Mouse (Mus musculus) heart, adult 2 months (tissue): ENCODE data around the gene Parp14. TPM values are rescaled to one million over a fixed set of nuclear protein-coding genes. Genes with fewer than 3 reads are reported as not detected.
A peak's percentile ranks its signal among the peaks of the same experiment; 100 is the strongest.
"Not testable (repeated sequence)": the region's sequence is repeated elsewhere in the genome, so short reads cannot be mapped to it uniquely, and the experiment has no call there.

Experiments
- DNase-seq, 2 experiments: peaks; one replicate each; pipeline ENCODE4 v3.0.0; 2021
- H3K27ac ChIP-seq: fragments of 200-600 bp; 2 replicates; pipeline ENCODE4 v1.8.1; 2022
- H3K27me3 ChIP-seq: fragments of 200-500 bp; 2 replicates; pipeline ENCODE4 v1.6.1; 2012; ENCODE audit warnings: mild to moderate bottlenecking, low read length, inconsistent platforms, mixed read lengths; ENCODE audit not compliant: control insufficient read depth, insufficient read depth
- H3K36me3 ChIP-seq: fragments of 200-500 bp; 2 replicates; pipeline ENCODE4 v1.6.1; 2012; ENCODE audit warnings: low read length, inconsistent platforms; ENCODE audit not compliant: control insufficient read depth, insufficient read depth
- H3K4me1 ChIP-seq: fragments of 200-500 bp; 2 replicates; pipeline ENCODE4 v1.6.1; 2011; ENCODE audit warnings: low read length; ENCODE audit not compliant: control insufficient read depth, insufficient read depth
- H3K4me3 ChIP-seq: fragments of 200-600 bp; 2 replicates; pipeline ENCODE4 v1.8.1; 2022
- H3K79me2 ChIP-seq: fragments of 200-500 bp; replicated peaks from 2 replicates; pipeline ENCODE4 v1.6.1; 2012; ENCODE audit warnings: mild to moderate bottlenecking, inconsistent platforms, low read length, moderate library complexity, mixed read lengths; ENCODE audit not compliant: control insufficient read depth, insufficient read depth
- H3K9ac ChIP-seq: fragments of 200-500 bp; 2 replicates; pipeline ENCODE4 v1.6.1; 2012; ENCODE audit warnings: low read depth, mild to moderate bottlenecking, control low read depth, inconsistent platforms, low read length, mixed read lengths
- CTCF ChIP-seq: fragments of 200-600 bp; IDR thresholded peaks from 2 replicates; pipeline ENCODE4 v1.8.1; 2022; ENCODE audit warnings: antibody characterized with exemption, mild to moderate bottlenecking, moderate library complexity
- EP300 ChIP-seq: fragments of 200-500 bp; IDR thresholded peaks from 2 replicates; pipeline ENCODE4 v1.6.1; 2011; ENCODE audit warnings: low read depth, low read length, control low read depth; ENCODE audit not compliant: insufficient read depth
- POLR2A ChIP-seq: fragments of 200-500 bp; IDR thresholded peaks from 2 replicates; pipeline ENCODE4 v1.6.1; 2011; ENCODE audit warnings: mild to moderate bottlenecking, low read depth, low read length, control low read depth; ENCODE audit not compliant: insufficient read depth
- WGBS: fragments of 180-500 bp; shearing (Covaris S2); methylation state at CpG from one replicate; pipeline ENCODE4 v1.1.7; 2018; 5-methylcytosine and 5-hydroxymethylcytosine counted together
- intact Hi-C: fragments of 180-260 bp; cut with DNase I; formaldehyde crosslinking; loops from one replicate; pipeline ENCODE4 v1.15.1; 2025
- polyA plus RNA-seq: library from polyadenylated mRNA; depleted of rRNA; stranded (reverse); fragments of >200 nt; gene quantifications from 2 replicates; pipeline ENCODE4 v1.2.3, GENCODE M21; 2012
- total RNA-seq, 2 experiments: library from RNA; stranded (reverse); gene quantifications; 2 replicates each; pipeline ENCODE4 v1.2.3; 2021

Gene Parp14
- total and polyA plus RNA-seq, 3 experiments = 3.8 to 11.3 (median 9.9) TPM

- intact Hi-C loops = no loop called here
- WGBS = 88% methylated on average over 6 of the region's 6 CpGs
- no peaks in the 10 kb centered on the region; the same call in 1 of the 2 replicates for H3K4me1 ChIP-seq
Observed at GRCm38 (mm10) chr16:35903014-35903640, 31.8 kb upstream of the Parp14 start.

GRCm38 (mm10) chr16:35900541-35900940, 29.2 kb upstream of the Parp14 start:
- H3K4me1 ChIP-seq = no peaks in the 10 kb centered on the region
- H3K9ac ChIP-seq = no peak overlapping the region
- no peaks in the 10 kb centered on the region for H3K79me2 ChIP-seq
- intact Hi-C loops = no loop called here
- H3K36me3 ChIP-seq = no peaks in the 10 kb centered on the region
- no peak overlapping the region for H3K27ac ChIP-seq
- no peaks in the 10 kb centered on the region for H3K27me3 ChIP-seq
- DNase-seq = no peak
- no peak overlapping the region for H3K4me3 ChIP-seq
- WGBS = 69% methylated on average over 3 of the region's 3 CpGs
- TF ChIP-seq CTCF = no peak
- TF ChIP-seq EP300 = no peak
- no peak for TF ChIP-seq POLR2A

More at GRCm38 (mm10) chr16:35903014-35903640, 31.8 kb upstream of the Parp14 start:
- Histone ChIP-seq H3K36me3 (no peaks in the 10 kb centered on the region), H3K27ac (no peak overlapping the region), H3K27me3 (no peaks in the 10 kb centered on the region), H3K9ac (no peak overlapping the region), H3K79me2 (no peaks in the 10 kb centered on the region), H3K4me3 (no peak overlapping the region)
- DNase-seq = no peak
- TF ChIP-seq CTCF = no peak
- no peak for TF ChIP-seq EP300
- no peak for TF ChIP-seq POLR2A

DNA sequence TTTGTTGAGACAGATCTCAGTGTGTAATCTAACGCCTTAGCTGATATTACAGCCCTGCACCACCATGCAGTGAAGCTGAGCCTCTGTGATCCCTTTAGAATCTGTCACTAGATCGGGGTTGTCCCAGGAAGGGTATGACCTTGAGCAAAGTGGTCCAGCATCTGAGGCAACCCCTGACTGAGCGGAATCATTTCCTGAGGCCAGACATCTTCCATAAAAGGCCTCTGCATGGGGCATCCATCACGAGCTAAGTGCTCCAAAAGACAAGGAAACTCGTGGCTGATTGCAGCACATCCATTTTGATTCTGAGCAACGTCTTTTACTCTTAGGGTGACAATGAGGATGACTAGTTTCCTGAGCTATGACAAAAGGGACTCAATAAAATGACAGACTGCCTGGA, 23.7 kb upstream of the Parp14 start:
- intact Hi-C loops = no loop called here

GRCm38 (mm10) chr16:35891603-35892002, 20.3 kb upstream of the Parp14 start:
- H3K27me3 ChIP-seq, H3K9ac ChIP-seq, H3K79me2 ChIP-seq, intact Hi-C loops, DNase-seq, H3K4me1 ChIP-seq, H3K4me3 ChIP-seq, H3K36me3 ChIP-seq, H3K27ac ChIP-seq: not testable (repeated sequence)
- WGBS = 62% methylated on average over 5 of the region's 5 CpGs

More for the DNA sequence above, 23.7 kb upstream of the Parp14 start:
- Histone ChIP-seq H3K27ac (no peak overlapping the region), H3K4me1 (no peaks in the 10 kb centered on the region), H3K27me3 (no peaks in the 10 kb centered on the region), H3K4me3 (no peak overlapping the region), H3K36me3 (no peaks in the 10 kb centered on the region), H3K79me2 (no peaks in the 10 kb centered on the region), H3K9ac (no peak overlapping the region)
- no peak for DNase-seq
- TF ChIP-seq EP300 = no peak
- TF ChIP-seq POLR2A = no peak
- no peak for TF ChIP-seq CTCF
- 74% methylated on average over 6 of the region's 6 CpGs for WGBS

- WGBS = 79% methylated on average over 3 of the region's 3 CpGs
- DNase-seq = no peak
Observed at GRCm38 (mm10) chr16:35890645-35891044, 19.3 kb upstream of the Parp14 start.

DNA sequence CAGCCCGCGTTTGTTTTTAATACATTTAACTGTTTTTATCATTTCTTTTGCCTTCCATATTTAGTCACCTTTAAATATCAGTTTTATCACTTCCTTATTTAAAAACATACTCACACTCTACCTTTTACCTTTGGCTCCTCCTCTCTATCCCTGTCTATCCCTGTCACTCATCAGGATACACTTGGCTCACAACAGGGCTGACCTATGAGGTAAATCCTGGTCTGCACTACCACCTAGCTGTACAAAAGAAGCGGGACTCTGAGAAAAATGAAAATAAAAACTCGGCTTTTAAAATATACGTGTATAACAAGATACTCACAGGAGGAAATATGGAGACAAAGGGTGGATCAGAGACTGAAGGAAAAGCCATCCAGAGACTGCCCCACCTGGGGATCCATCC, 17.6 kb upstream of the Parp14 start:
- H3K79me2 ChIP-seq = no peaks in the 10 kb centered on the region
- no peak overlapping the region for H3K4me3 ChIP-seq
- H3K4me1 ChIP-seq = no peaks in the 10 kb centered on the region
- H3K36me3 ChIP-seq = no peaks in the 10 kb centered on the region
- no peaks in the 10 kb centered on the region for H3K27me3 ChIP-seq
- H3K9ac ChIP-seq = no peak overlapping the region
- WGBS = 70% methylated on average over 5 of the region's 5 CpGs
- no peak for DNase-seq
- no peak overlapping the region for H3K27ac ChIP-seq
- intact Hi-C loops = no loop called here
- TF ChIP-seq CTCF (no peak), EP300 (no peak), POLR2A (no peak)

More at GRCm38 (mm10) chr16:35890645-35891044, 19.3 kb upstream of the Parp14 start:
- no peaks in the 10 kb centered on the region for H3K36me3 ChIP-seq
- no peak overlapping the region for H3K9ac ChIP-seq
- intact Hi-C loops = no loop called here
- no peaks in the 10 kb centered on the region for H3K79me2 ChIP-seq
- H3K27ac ChIP-seq = no peak overlapping the region
- no peak overlapping the region for H3K4me3 ChIP-seq
- no peaks in the 10 kb centered on the region for H3K27me3 ChIP-seq
- no peaks in the 10 kb centered on the region for H3K4me1 ChIP-seq
- TF ChIP-seq EP300 (no peak), CTCF (peak; percentile 52), POLR2A (no peak)
